Mouse (Mus musculus) midbrain, embryonic 13.5 days (tissue): Measurements from ENCODE around the gene Pcgf1. TPM values are rescaled to one million over a fixed set of nuclear protein-coding genes. Genes with fewer than 3 reads are reported as not detected.

ENCODE experiments used
- ATAC-seq: fragments of 200-750 bp; cut with Nextera tagmentation; 2 replicates; pipeline ENCODE4 v1.8.0; 2017; ENCODE audit warnings: mild to moderate bottlenecking, moderate TSS enrichment, moderate library complexity
- H3K27ac ChIP-seq: fragments of 300-500 bp; sonication (generic); 2 replicates; pipeline ENCODE4 v1.5.1; 2015; ENCODE audit warnings: inconsistent platforms, mild to moderate bottlenecking, moderate library complexity
- H3K27me3 ChIP-seq: fragments of 300-500 bp; sonication (generic); 2 replicates; pipeline ENCODE4 v1.6.1; 2015; ENCODE audit warnings: mild to moderate bottlenecking, inconsistent platforms
- H3K36me3 ChIP-seq: fragments of 300-500 bp; sonication (generic); 2 replicates; pipeline ENCODE4 v1.6.1; 2015; ENCODE audit warnings: mild to moderate bottlenecking, inconsistent platforms
- H3K4me1 ChIP-seq: fragments of 300-500 bp; sonication (generic); replicated peaks from 2 replicates; pipeline ENCODE4 v1.6.1; 2015; ENCODE audit warnings: inconsistent platforms
- H3K4me2 ChIP-seq: fragments of 300-500 bp; sonication (generic); replicated peaks from 2 replicates; pipeline ENCODE4 v1.6.1; 2015; ENCODE audit warnings: moderate library complexity, mild to moderate bottlenecking, inconsistent platforms
- H3K4me3 ChIP-seq: fragments of 300-500 bp; sonication (generic); replicated peaks from 2 replicates; pipeline ENCODE4 v1.5.1; 2015; ENCODE audit warnings: mild to moderate bottlenecking, inconsistent platforms
- H3K9ac ChIP-seq: fragments of 300-500 bp; sonication (generic); replicated peaks from 2 replicates; pipeline ENCODE4 v1.6.1; 2015; ENCODE audit warnings: mild to moderate bottlenecking, inconsistent platforms
- H3K9me3 ChIP-seq: fragments of 300-500 bp; sonication (generic); 2 replicates; pipeline ENCODE4 v1.6.1; 2016; ENCODE audit warnings: mild to moderate bottlenecking, inconsistent platforms
- WGBS: fragments of 180-500 bp; shearing (Covaris S2); methylation state at CpG from one replicate; pipeline ENCODE4 v1.1.7; 2015; 5-methylcytosine and 5-hydroxymethylcytosine counted together
- polyA plus RNA-seq: library from polyadenylated mRNA; unstranded; fragments of >200 nt; fragmentation: Nextera tagmentation; extraction: Ambion mirVana; gene quantifications from 2 replicates; pipeline ENCODE4 v1.2.1, GENCODE M21; 2015

Gene Pcgf1
- 52.6 and 53.4 TPM in 2 replicates for polyA plus RNA-seq

DNA sequence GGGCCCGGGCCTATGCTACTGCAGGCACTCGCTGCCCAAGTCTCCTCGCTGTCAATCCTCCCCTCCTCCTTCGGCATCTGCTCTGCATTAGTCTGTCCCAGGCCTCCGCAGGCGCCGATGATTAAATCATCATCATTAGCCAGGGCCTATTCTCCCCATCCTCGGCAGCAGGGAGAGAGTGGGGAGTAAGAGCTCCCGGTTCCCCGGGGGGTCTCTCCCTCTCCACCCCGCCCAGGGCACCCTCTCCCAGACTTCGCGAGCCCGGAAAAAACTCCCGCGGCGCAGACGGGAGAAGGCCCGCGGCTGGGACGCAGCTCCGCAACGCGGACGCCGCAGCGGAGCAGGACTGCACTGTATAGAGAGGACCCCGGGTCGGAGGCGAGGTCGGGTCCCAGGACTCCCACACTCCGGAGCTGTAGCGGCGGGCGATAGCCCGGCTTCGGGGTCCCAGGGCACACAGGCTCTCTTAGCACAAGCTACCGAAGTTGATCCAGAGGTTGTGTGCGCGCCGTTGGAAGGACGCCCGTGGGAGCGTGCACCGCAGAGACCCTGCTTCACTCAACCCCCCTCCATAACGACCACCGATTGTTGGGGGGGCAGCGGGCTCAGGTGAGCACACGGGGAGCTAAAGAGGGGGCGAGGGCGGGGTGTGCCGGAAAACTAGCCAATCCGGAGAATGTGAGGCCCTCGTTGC, at the start of gene Pcgf1:
Pcgf1 (plus strand) TSS at position 240 of the 694 bp plus-strand sequence.
- H3K4me2 ChIP-seq, result peak within 1 kb of the TSS; percentile 88
- under 1% methylated on average over 54 of the region's 54 CpGs for WGBS
- H3K4me1 ChIP-seq, result peaks cover 25% of the 10 kb centered on the region
- H3K27ac ChIP-seq, result peak within 1 kb of the TSS; percentile 91
- H3K27me3 ChIP-seq, result peaks cover 54% of the 10 kb centered on the region
- H3K4me3 ChIP-seq, result peak within 1 kb of the TSS; percentile 72
- H3K36me3 ChIP-seq, result peaks cover 23% of the 10 kb centered on the region
- H3K9me3 ChIP-seq, result no peaks in the 10 kb centered on the region
- H3K9ac ChIP-seq, result peak within 1 kb of the TSS; percentile 77
- ATAC-seq, result peak; percentile 87

DNA sequence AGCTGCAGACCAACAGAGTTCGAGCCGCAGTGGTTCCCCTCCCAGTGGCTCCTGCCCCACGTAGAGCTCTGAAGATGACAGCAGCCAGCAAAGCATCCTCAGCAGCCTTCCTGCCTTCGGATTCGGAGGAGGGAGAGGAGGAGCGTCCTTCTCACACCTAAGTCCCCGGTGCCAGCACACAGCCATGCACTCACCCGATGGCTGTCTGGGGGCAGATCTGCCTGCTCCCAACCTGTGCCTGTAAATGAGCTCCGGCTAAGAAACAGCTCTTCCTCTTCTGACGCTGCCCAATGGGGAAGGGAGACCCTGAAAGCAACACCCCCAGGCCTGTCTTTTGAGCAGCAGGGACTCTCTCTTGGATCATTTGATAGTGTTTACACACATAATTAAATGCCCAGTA, 47.9 kb upstream of the Pcgf1 start:
- Histone ChIP-seq H3K9me3 (no peaks in the 10 kb centered on the region), H3K4me2 (no peak overlapping the region), H3K27ac (no peak overlapping the region), H3K9ac (no peak overlapping the region), H3K4me1 (peaks cover 28% of the 10 kb centered on the region), H3K4me3 (no peak overlapping the region), H3K36me3 (no peaks in the 10 kb centered on the region), H3K27me3 (peaks cover 62% of the 10 kb centered on the region)
- ATAC-seq, result no peak
- 19% methylated on average over 10 of the region's 10 CpGs for WGBS

DNA sequence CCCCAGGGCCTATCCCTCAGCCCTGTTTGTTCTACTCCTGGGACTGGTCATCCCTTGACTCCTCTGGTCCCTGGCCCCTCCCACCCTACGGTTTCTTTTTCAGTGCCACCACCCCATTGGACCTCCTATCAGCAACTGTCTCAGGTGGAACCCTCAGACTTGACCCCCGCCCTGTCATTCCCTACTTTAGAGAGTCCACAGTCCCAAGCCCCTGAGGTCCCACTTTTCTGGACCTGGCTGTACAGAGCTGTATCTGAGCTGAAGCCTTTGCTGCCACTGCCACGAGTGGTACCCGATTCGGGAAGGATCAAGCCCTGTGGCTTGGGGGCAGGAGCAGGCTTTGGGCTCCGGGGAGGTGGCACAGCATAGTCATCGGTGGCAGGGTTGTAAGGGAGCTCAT, 46.6 kb upstream of the Pcgf1 start:
- peaks cover 32% of the 10 kb centered on the region for H3K4me1 ChIP-seq
- H3K4me2 ChIP-seq, result no peak overlapping the region
- H3K9ac ChIP-seq, result no peak overlapping the region
- no peaks in the 10 kb centered on the region for H3K36me3 ChIP-seq
- no peak overlapping the region for H3K27ac ChIP-seq
- WGBS, result 60% methylated on average over 7 of the region's 7 CpGs
- no peaks in the 10 kb centered on the region for H3K9me3 ChIP-seq
- no peak for ATAC-seq
- H3K4me3 ChIP-seq, result no peak overlapping the region
- peaks cover 72% of the 10 kb centered on the region for H3K27me3 ChIP-seq

DNA sequence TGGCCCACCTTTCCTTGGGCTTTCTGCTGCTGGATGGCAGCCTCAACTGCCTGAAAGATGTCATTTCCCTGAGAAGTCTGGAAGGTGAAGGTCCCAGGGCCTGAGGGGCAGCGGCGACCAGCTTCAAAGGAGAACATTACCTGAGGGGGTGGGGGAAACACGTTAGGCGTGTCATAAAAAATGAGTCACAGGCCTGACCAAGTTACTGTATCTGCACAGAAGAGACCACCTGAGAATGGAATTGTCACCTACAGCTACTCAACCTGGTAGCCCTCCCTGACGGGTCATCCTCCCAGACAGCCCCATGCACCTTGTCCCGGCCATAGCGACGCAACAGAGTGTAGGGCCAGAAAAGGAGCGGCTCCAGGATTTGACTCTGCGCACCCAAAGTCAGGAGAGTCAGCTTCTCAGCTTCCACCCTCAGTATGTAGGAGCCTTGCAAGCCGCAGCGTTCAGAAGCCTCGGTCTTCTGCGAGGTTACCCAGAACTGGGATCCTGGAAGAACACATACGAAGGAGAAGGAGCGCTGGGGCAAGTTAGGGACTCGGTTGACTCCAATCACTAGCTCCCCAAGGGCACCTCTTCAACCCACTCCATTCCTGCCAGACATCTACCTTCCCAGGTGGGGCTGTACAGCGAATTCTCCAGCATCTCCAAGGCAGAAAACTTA, 45.6 kb upstream of the Pcgf1 start:
- no peak overlapping the region; the same call in 1 of the 2 replicates for H3K9ac ChIP-seq
- 17% methylated on average over 18 of the region's 18 CpGs for WGBS
- H3K27me3 ChIP-seq, result peaks cover 78% of the 10 kb centered on the region
- no peaks in the 10 kb centered on the region for H3K9me3 ChIP-seq
- peaks cover 32% of the 10 kb centered on the region for H3K4me1 ChIP-seq
- no peak overlapping the region for H3K27ac ChIP-seq
- no peak for ATAC-seq
- peak overlapping the region; percentile 46 for H3K4me3 ChIP-seq
- no peaks in the 10 kb centered on the region for H3K36me3 ChIP-seq
- peak overlapping the region; percentile 62 for H3K4me2 ChIP-seq

DNA sequence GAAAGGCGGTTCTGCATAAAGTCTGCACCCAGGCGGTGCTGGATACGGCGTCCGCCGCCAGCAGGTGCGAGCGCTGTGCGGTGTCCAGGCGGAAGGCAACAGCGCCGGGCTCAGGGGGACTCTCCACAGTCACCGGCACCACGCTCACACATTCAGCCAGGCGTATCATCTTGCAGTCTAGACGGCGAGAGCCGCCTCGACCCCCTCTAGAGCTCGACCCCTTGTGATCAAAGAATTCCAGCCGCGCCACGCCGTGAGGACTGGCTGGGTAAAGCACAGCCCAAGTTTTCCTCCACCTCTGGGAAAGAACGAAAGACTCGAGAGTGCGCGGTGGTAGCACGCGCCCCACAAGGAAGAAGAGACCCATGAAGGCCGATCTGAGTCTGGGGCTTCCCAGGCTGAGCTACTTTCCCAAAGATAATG, 44.9 kb upstream of the Pcgf1 start:
- peak overlapping the region; percentile 54 for H3K9ac ChIP-seq
- H3K36me3 ChIP-seq, result no peaks in the 10 kb centered on the region
- WGBS, result under 1% methylated on average over 31 of the region's 31 CpGs
- peaks cover 32% of the 10 kb centered on the region for H3K4me1 ChIP-seq
- no peaks in the 10 kb centered on the region for H3K9me3 ChIP-seq
- peak overlapping the region; percentile 62 for H3K4me2 ChIP-seq
- no peak overlapping the region for H3K27ac ChIP-seq
- peak overlapping the region; percentile 46 for H3K4me3 ChIP-seq
- peaks cover 79% of the 10 kb centered on the region for H3K27me3 ChIP-seq
- peak; percentile 67 for ATAC-seq

DNA sequence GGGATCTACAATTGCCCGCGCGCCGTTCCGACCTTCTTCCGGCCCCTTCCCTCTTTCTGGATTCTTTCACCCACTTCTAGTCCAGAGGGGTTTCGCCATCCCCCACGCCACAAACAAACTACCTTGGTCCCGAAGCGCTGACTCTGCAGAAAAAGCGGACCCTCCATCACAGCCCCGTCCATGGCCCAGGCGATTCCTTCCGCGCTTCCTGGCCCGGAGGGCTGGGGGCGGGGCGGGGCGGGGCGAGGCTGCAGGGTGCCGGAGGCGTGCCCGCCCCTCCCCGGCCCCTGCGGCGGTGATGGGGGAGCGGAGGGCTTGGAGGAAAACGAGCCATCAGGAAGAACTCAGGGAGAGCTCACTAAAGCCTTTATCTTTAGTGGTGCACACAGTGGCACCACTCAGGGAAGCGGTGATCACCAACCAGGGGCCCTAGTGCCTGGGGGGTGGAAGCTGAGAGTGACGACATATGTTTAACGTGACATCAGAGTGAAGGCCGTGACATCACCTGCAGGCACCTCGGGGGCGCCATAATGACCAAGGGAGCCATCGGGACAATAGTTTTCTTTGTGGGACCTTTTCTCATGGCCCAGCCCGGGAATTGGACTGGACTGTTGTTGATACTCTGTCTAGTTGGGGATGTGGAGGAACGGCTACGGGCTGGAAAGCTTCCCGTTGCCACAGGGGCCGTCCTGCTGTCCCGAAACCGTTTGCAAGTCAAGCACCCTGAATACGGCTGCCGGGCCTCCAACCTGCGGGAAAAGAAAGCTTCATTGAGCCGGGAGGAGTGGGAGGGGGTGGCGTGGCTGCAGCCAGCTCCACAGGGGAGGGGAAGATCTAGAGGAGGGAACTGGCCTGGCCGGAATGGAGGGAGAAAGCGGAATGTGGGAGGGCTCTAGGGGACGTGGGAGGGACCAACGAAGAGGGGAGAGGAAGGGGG, 44.2 kb upstream of the Pcgf1 start, which contains the start of the genes Dok1 and Loxl3:
Dok1 (minus strand) TSS at position 223 of the 937 bp plus-strand sequence.
Loxl3 (plus strand) TSS at position 925 of the 937 bp plus-strand sequence.
- Histone ChIP-seq H3K4me3 (peak within 1 kb of the TSS; percentile 46), H3K36me3 (no peaks in the 10 kb centered on the region), H3K9ac (peak within 1 kb of the TSS; percentile 54), H3K27ac (0 out of 2 replicates have a peak within 1 kb of the TSS, but pooled peaks have one; percentile 39), H3K27me3 (peaks cover 72% of the 10 kb centered on the region), H3K9me3 (no peaks in the 10 kb centered on the region), H3K4me2 (peak within 1 kb of the TSS; percentile 62), H3K4me1 (peaks cover 37% of the 10 kb centered on the region)
- ATAC-seq, result peak; percentile 74
- WGBS, result under 1% methylated on average over 51 of the region's 51 CpGs

DNA sequence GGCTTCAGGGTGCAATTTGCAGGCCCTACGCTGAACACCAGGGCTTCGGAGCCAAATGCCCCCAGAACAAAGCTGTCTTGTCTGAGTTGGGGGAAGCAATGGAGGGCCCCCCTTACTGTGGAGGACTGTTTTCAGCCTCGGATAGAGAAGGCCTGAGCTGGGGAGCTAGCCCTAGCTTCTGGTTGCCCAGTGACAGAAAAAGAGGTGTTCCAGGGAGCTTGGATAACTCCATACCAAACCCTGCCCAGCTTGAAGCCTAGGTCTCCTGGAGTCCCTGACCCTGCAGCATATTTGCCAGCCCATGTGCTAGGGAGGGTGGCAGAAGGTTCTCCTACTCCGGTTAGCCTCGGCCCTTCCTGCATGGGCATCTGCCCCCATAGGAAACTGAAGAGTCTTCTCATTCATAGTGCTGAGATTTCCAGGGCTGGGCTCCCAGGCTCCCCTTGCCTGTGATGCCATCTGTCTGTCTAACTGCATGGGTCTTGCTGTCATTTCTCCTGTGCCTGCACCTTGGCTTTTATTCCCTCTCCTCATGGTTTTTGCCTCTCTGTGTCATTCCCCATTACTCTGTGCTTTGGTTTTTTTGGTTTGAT, 43.1 kb upstream of the Pcgf1 start:
- Histone ChIP-seq H3K36me3 (no peaks in the 10 kb centered on the region), H3K4me2 (peak overlapping the region; percentile 62), H3K9ac (no peak overlapping the region), H3K9me3 (no peaks in the 10 kb centered on the region), H3K27me3 (peaks cover 63% of the 10 kb centered on the region), H3K27ac (0 out of 2 replicates have a peak overlapping the region, but pooled peaks have one; percentile 39), H3K4me1 (peaks cover 42% of the 10 kb centered on the region), H3K4me3 (peak overlapping the region; percentile 46)
- WGBS, result 12% methylated on average over 5 of the region's 5 CpGs
- no peak for ATAC-seq

DNA sequence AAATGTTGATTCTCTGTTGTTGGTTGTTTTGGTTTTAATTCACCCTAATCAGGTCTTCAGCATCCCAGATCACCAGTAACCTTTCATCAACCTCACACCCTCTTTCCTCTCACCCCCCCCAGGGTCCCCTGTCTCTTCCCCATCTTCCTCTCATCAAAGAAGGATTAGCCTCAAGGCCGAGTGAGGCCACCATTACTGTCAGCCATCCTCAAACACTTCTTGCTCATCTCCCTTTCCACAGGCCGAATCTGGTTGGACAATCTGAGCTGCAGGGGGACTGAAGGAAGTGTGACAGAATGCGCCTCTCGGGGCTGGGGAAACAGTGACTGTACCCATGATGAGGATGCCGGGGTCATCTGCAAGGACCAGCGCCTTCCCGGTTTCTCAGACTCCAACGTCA, 40.5 kb upstream of the Pcgf1 start:
- no peaks in the 10 kb centered on the region for H3K9me3 ChIP-seq
- H3K4me2 ChIP-seq, result no peak overlapping the region
- H3K27ac ChIP-seq, result no peak overlapping the region
- H3K4me1 ChIP-seq, result peaks cover 39% of the 10 kb centered on the region
- peaks cover 36% of the 10 kb centered on the region for H3K27me3 ChIP-seq
- 79% methylated on average over 8 of the region's 8 CpGs for WGBS
- no peak for ATAC-seq
- no peak overlapping the region for H3K4me3 ChIP-seq
- no peaks in the 10 kb centered on the region for H3K36me3 ChIP-seq
- H3K9ac ChIP-seq, result no peak overlapping the region

DNA sequence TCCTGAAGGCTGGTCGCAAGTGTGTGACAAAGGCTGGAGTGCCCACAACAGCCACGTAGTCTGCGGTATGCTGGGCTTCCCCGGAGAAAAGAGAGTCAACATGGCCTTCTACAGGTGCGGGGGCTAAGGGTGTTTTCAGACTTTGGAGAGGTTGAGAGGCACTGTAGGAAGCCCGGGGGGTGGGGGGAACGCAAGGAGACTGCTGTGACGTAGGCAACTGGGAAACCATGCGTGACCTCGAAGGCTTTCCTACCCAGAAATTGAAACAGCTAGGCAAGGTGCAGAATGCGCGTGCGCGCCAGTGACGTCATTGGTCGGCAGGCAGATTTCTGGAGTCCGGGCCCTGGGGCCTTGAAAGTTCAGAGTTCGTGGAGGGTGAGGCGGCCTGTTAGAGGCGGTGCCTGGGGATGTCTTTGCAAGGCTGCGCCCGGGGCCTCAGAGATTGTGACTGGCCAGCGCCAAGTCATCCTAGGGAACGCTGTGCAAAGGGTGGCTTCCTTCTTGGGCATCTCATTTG, 39.1 kb upstream of the Pcgf1 start:
- peak; percentile 66 for ATAC-seq
- Histone ChIP-seq H3K9ac (peak overlapping the region; percentile 15; the same call in 1 of the 2 replicates), H3K4me1 (peaks cover 25% of the 10 kb centered on the region), H3K27ac (no peak overlapping the region), H3K9me3 (no peaks in the 10 kb centered on the region), H3K4me3 (peak overlapping the region; percentile 30), H3K4me2 (peak overlapping the region; percentile 59), H3K27me3 (peaks cover 28% of the 10 kb centered on the region), H3K36me3 (no peaks in the 10 kb centered on the region)
- 10% methylated on average over 24 of the region's 24 CpGs for WGBS

DNA sequence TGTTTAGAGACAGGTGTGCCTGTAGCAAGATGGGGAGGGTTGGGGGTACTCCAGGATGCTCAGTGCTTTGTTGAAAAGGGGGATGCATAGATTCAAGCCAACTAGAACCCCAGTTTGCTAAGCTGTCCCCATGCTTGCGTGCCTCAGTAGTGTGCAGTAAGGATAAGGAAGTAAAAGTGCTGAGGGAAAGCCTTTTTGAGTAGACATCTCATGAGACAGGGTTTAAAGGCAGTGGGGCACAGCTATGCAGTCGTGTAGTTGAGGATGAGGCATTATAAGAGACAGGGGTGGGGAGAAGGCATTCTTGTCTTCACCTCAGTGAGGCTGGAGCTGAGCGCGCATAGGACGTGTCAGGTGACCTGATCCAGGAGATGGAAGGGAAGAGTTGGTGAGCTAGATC, 37.1 kb upstream of the Pcgf1 start:
- Histone ChIP-seq H3K4me1 (peaks cover 10% of the 10 kb centered on the region), H3K27ac (no peak overlapping the region), H3K36me3 (no peaks in the 10 kb centered on the region), H3K4me3 (no peak overlapping the region), H3K27me3 (peaks cover 14% of the 10 kb centered on the region), H3K9ac (no peak overlapping the region), H3K4me2 (no peak overlapping the region), H3K9me3 (no peaks in the 10 kb centered on the region)
- ATAC-seq, result no peak
- WGBS, result 80% methylated on average over 5 of the region's 5 CpGs

DNA sequence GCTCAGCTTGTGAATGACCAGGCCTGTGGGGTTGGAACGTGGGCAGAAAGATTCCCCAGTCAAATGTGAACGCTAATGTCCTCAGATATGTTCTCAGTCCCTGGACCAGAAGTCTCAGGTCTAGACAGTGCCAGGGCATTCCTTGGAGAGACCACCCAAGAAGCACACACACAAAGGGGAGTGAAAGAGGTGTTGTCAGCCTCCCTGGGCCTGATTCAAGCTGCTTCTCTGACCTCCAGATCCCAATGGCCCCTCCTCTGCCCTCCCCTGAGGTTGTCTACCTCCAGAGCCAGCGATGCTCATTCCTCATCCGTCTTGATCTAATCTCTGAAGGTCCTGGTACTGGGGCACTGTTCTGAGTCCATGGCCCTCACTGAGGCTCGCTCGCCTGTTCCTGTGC, 34.1 kb upstream of the Pcgf1 start:
- WGBS, result 60% methylated on average over 6 of the region's 6 CpGs

More for the DNA sequence above, 34.1 kb upstream of the Pcgf1 start:
- ATAC-seq, result no peak
- no peaks in the 10 kb centered on the region for H3K36me3 ChIP-seq
- H3K9me3 ChIP-seq, result no peaks in the 10 kb centered on the region
- no peak overlapping the region for H3K9ac ChIP-seq
- peaks cover 4% of the 10 kb centered on the region for H3K4me1 ChIP-seq
- no peaks in the 10 kb centered on the region; the same call in 1 of the 2 replicates for H3K27me3 ChIP-seq
- H3K4me2 ChIP-seq, result no peak overlapping the region
- no peak overlapping the region for H3K4me3 ChIP-seq
- no peak overlapping the region for H3K27ac ChIP-seq
